Mouse (Mus musculus) megakaryocyte, embryonic 14.5 days (primary cell): Measurements from ENCODE around the gene Snx10.

Experiments used
- FLI1 ChIP-seq: IDR thresholded peaks from 2 replicates; pipeline ENCODE4 v1.6.1; 2012; ENCODE audit warnings: low read length, inconsistent platforms, mixed read lengths
- GATA1 ChIP-seq: IDR thresholded peaks from 3 replicates; pipeline ENCODE4 v1.6.1; 2012; ENCODE audit warnings: mixed read lengths, low read length, inconsistent platforms, borderline replicate concordance

DNA sequence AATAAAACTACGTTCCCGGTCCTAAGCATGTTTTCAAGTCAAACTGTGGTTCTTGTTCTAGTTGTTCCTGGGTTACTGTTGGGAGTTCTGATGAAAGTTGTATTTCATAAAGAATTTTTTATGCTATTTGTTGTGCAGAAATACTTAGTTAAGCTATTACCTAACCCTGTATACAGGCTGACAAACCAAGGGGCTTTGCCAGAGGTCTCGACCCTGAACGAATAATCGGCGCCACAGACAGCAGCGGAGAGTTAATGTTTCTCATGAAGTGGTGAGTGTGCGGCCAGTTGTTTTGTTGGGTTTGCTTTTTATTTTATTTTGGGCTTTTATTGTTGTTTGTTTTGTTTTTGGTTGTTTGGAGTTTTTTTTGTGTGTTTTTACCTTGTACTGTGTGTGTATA lies 42.2 kb upstream of the Snx10 start:
- TF ChIP-seq GATA1: no peak
- TF ChIP-seq FLI1: no peak
